Mouse (Mus musculus) kidney, adult 11 months (tissue): ENCODE data around the gene Vmn1r31.

ENCODE experiments used
- DNase-seq: peaks from one replicate; pipeline ENCODE4 v3.0.0; 2022

The Vmn1r31 gene

GRCm38 (mm10) chr6:58475230-58475629 is at the start of gene Vmn1r31:
TSS of gene Vmn1r31 (minus strand) at chr6:58475330.
- DNase-seq, result no peak

GRCm38 (mm10) chr6:58443285-58443684 is 31.8 kb downstream of the Vmn1r31 start, which contains the start of gene Vmn1r30:
TSS of gene Vmn1r30 (minus strand) at chr6:58443385.
- no peak for DNase-seq
